Mouse (Mus musculus) liver, embryonic 14.5 days (tissue): ENCODE measurements around the gene Csk.

Experiments used
- CTCF ChIP-seq: IDR thresholded peaks from 2 replicates; pipeline ENCODE4 v1.5.1; 2016; ENCODE audit warnings: antibody characterized with exemption, low read depth, control low read depth
- EP300 ChIP-seq: IDR thresholded peaks from 2 replicates; pipeline ENCODE4 v1.6.1; 2016; ENCODE audit warnings: antibody characterized with exemption, low read depth

DNA sequence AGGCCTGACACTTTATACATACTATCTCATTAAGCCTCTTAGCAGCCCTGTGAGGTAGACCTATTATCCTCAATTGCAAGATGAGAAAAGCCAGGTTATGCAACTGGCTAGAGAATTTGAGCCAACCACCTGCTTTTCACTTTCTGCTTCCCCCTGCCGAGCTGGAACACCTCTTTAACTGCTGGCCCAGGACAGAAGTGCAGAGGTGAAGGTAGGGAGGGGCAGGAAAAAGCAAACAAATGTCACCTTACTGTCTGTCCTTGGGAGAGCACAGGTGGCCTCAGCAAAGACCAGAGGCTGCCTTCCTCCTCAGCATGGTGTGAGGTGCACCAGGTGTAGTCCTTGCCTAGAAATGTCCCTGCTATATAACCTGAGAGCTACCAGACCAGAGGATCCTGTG lies 14.8 kb upstream of the Csk start:
- TF ChIP-seq EP300 (no peak), CTCF (no peak)
